Mouse (Mus musculus) hindbrain, embryonic 14.5 days (tissue): ENCODE data around the gene Pi4ka. TPM values are rescaled to one million over a fixed set of nuclear protein-coding genes. Genes with fewer than 3 reads are reported as not detected.

ENCODE experiments used
- ATAC-seq: fragments of 200-750 bp; cut with Nextera tagmentation; 2 replicates; pipeline ENCODE4 v1.8.0; 2017; ENCODE audit warnings: moderate number of reproducible peaks, mild to moderate bottlenecking, moderate TSS enrichment, moderate library complexity; ENCODE audit not compliant: low FRiP score
- DNase-seq: peaks from one replicate; pipeline ENCODE4 v3.0.0-alpha.2; 2015; ENCODE audit warnings: low spot score
- H3K27ac ChIP-seq: fragments of 300-500 bp; sonication (generic); 2 replicates; pipeline ENCODE4 v1.5.1; 2014; ENCODE audit warnings: mild to moderate bottlenecking, moderate library complexity
- H3K27me3 ChIP-seq: fragments of 300-500 bp; sonication (generic); 2 replicates; pipeline ENCODE4 v1.6.1; 2014; ENCODE audit warnings: mild to moderate bottlenecking, low read length, mixed read lengths; ENCODE audit not compliant: control insufficient read depth, insufficient read depth
- H3K36me3 ChIP-seq: fragments of 300-500 bp; sonication (generic); replicated peaks from 2 replicates; pipeline ENCODE4 v1.6.1; 2014; ENCODE audit not compliant: control insufficient read depth, insufficient read depth
- H3K4me1 ChIP-seq: fragments of 300-500 bp; sonication (generic); replicated peaks from 2 replicates; pipeline ENCODE4 v1.6.1; 2014; ENCODE audit warnings: antibody characterized with exemption, low read length, mixed read lengths; ENCODE audit not compliant: control insufficient read depth, insufficient read depth
- H3K4me2 ChIP-seq: fragments of 300-500 bp; sonication (generic); replicated peaks from 2 replicates; pipeline ENCODE4 v1.6.1; 2014; ENCODE audit warnings: mild to moderate bottlenecking, moderate library complexity
- H3K4me3 ChIP-seq: fragments of 300-500 bp; sonication (generic); replicated peaks from 2 replicates; pipeline ENCODE4 v1.5.1; 2014; ENCODE audit warnings: mild to moderate bottlenecking, low read length
- H3K9ac ChIP-seq: fragments of 300-500 bp; sonication (generic); 2 replicates; pipeline ENCODE4 v1.6.1; 2014
- H3K9me3 ChIP-seq: fragments of 300-500 bp; sonication (generic); 2 replicates; pipeline ENCODE4 v1.6.1; 2016; ENCODE audit warnings: low read length; ENCODE audit not compliant: control insufficient read depth
- WGBS: fragments of 180-500 bp; shearing (Covaris S2); extraction: QIAGEN DNeasy Blood & Tissue Kit; methylation state at CpG from one replicate; pipeline ENCODE4 v1.1.7; 2014; 5-methylcytosine and 5-hydroxymethylcytosine counted together
- polyA plus RNA-seq: library from polyadenylated mRNA; unstranded; fragments of >200 nt; fragmentation: Nextera tagmentation; extraction: Ambion mirVana; gene quantifications from 2 replicates; pipeline ENCODE4 v1.2.1, GENCODE M21; 2014

Gene Pi4ka
- polyA plus RNA-seq, 1 experiment from 2014 or later = 70.9 TPM

GRCm38 (mm10) chr16:17291016-17291415, 115.1 kb downstream of the Pi4ka start:
- Histone ChIP-seq H3K27ac (no peak overlapping the region), H3K4me2 (no peak overlapping the region), H3K9me3 (no peaks in the 10 kb centered on the region), H3K9ac (no peak overlapping the region), H3K36me3 (peaks cover 90% of the 10 kb centered on the region), H3K4me1 (no peaks in the 10 kb centered on the region), H3K4me3 (no peak overlapping the region), H3K27me3 (no peaks in the 10 kb centered on the region)
- DNase-seq = no peak
- ATAC-seq = no peak
- WGBS = 96% methylated on average over 2 of the region's 2 CpGs

- H3K27me3 ChIP-seq = no peaks in the 10 kb centered on the region
- H3K27ac ChIP-seq = no peak overlapping the region
- DNase-seq (no peak), ATAC-seq (no peak)
- peaks cover 90% of the 10 kb centered on the region for H3K36me3 ChIP-seq
- 85% methylated on average over 2 of the region's 2 CpGs for WGBS
- H3K4me1 ChIP-seq = no peaks in the 10 kb centered on the region
- H3K4me2 ChIP-seq = no peak overlapping the region
- H3K9me3 ChIP-seq = no peaks in the 10 kb centered on the region
- H3K4me3 ChIP-seq = no peak overlapping the region
- no peak overlapping the region for H3K9ac ChIP-seq
Observed at GRCm38 (mm10) chr16:17287103-17287502, 119.0 kb downstream of the Pi4ka start.

DNA sequence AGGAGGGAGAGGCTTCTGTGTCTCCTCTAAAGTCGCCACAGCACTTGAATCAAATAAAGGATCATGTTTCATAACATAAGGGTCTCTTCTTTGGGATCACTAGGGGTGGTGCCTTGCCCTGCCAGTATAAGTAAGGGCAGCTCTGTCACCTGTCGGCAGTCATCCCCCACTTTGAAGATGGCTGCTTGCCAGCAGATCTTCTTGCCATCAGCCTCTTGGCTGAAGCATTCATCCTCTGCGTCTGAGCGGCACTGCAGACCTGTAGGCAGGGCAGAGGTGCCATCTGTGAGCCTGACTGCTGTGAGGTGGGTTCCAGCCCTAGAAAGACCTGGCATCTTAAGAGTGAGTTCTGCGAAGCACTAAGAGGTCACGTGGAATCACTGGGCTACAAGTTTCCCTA, 123.0 kb downstream of the Pi4ka start:
- Histone ChIP-seq H3K27me3 (peaks cover 17% of the 10 kb centered on the region), H3K9me3 (no peaks in the 10 kb centered on the region), H3K27ac (no peak overlapping the region), H3K9ac (no peak overlapping the region), H3K4me1 (peaks cover under 1% of the 10 kb centered on the region; the same call in 1 of the 2 replicates), H3K4me2 (no peak overlapping the region), H3K36me3 (peaks cover 93% of the 10 kb centered on the region), H3K4me3 (no peak overlapping the region)
- DNase-seq = no peak
- WGBS = 87% methylated on average over 6 of the region's 6 CpGs
- ATAC-seq = no peak

DNA sequence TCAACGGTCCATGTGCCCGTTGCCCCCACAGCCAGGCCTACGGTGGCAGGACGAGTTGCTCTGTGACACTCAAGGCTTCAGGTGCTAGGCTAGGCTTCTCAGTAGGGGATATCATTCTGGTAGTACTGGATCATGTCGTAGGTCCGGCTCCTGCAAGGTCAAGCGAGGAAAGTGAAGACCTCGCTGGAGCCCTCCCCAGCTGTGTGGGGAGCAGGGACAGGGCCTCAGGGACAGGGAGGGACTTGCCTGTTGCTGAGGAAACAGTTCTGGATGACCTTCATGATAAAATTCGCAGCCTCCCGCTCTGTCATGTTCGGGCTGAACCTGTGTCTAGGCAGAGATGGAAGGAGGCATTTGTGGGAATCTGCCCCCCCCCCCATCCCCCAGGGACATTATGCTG, 125.6 kb downstream of the Pi4ka start:
- Histone ChIP-seq H3K27me3 (peaks cover 33% of the 10 kb centered on the region), H3K4me3 (no peak overlapping the region), H3K9ac (no peak overlapping the region), H3K4me1 (peaks cover 20% of the 10 kb centered on the region; the same call in 1 of the 2 replicates), H3K4me2 (no peak overlapping the region), H3K36me3 (peaks cover 68% of the 10 kb centered on the region), H3K27ac (no peak overlapping the region), H3K9me3 (no peaks in the 10 kb centered on the region)
- DNase-seq = no peak
- 93% methylated on average over 11 of the region's 11 CpGs for WGBS
- ATAC-seq = no peak

- H3K4me2 ChIP-seq = peak overlapping the region; percentile 79
- peak overlapping the region; percentile 62 for H3K9ac ChIP-seq
- H3K4me3 ChIP-seq = peak overlapping the region; percentile 46
- 3% methylated on average over 61 of the region's 61 CpGs for WGBS
- H3K9me3 ChIP-seq = no peaks in the 10 kb centered on the region
- peak; percentile 32; the same call in 1 of the 2 replicates for ATAC-seq
- peaks cover 20% of the 10 kb centered on the region; the same call in 1 of the 2 replicates for H3K4me1 ChIP-seq
- DNase-seq = peak; percentile 56
- no peak overlapping the region for H3K27ac ChIP-seq
- peaks cover 39% of the 10 kb centered on the region for H3K36me3 ChIP-seq
- H3K27me3 ChIP-seq = peaks cover 33% of the 10 kb centered on the region
Observed at GRCm38 (mm10) chr16:17277342-17278211, 128.5 kb downstream of the Pi4ka start.

DNA sequence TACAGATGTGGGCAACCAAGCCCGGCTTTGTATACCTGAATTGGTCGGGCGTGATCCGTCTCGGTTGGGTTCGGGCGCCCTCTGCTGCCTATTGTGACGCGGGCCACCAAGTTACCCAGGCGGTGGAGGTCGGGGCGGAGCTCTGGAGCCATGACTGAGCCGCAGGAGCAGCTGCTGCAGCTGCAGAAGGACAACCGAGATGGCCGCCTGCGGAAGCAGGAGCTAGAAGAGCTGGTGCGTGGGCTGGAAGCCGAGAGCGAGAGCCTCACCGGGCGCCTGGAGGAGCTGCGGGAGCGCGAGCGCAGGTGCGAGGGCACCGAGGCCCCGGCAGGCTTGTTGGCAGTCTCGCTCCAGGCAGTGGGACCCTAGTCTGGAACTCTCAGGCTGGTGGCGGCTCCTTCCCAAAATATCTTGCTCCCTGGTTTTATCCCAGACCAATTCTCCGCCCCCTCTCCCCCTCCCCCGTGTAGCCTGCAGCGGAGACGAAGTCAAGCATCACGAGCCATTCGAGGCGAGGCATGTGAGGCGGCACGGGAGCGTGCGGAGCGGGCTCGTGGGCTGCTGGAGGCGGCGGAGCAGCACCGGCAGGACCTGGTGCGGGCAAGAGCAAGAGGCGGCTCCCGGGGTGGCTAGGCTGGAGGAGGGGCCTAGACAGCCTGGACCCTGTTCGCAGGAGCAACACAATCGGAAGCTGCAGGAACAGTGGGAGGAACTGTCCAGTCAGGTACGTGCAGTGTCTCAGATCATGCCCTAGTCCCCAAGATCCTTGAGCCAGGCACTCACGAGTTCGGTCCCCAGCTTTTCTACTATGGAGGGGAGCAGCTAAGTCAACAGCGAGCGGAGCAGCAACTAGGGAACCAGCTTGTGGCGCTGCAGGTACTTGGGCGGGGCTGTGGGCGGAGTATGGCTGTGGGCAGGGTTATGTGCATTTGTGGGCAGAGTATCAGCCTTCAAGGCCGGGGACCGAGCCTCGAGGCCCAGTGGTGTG, 129.7 kb downstream of the Pi4ka start:
- Histone ChIP-seq H3K36me3 (peaks cover 28% of the 10 kb centered on the region), H3K27me3 (peaks cover 33% of the 10 kb centered on the region), H3K27ac (peak overlapping the region; percentile 74), H3K9ac (peak overlapping the region; percentile 62), H3K4me1 (peaks cover 20% of the 10 kb centered on the region; the same call in 1 of the 2 replicates), H3K4me3 (peak overlapping the region; percentile 46), H3K9me3 (no peaks in the 10 kb centered on the region), H3K4me2 (peak overlapping the region; percentile 79)
- WGBS = under 1% methylated on average over 62 of the region's 62 CpGs
- DNase-seq (peak; percentile 91), ATAC-seq (peak; percentile 87)

GRCm38 (mm10) chr16:17275721-17276120, 130.4 kb downstream of the Pi4ka start, which contains the start of gene Tmem191c:
TSS of gene Tmem191c (plus strand) at chr16:17276077.
- DNase-seq = no peak
- ATAC-seq = no peak
- Histone ChIP-seq H3K9me3 (peaks cover 3% of the 10 kb centered on the region; the same call in 1 of the 2 replicates), H3K27me3 (peaks cover 33% of the 10 kb centered on the region), H3K4me1 (peaks cover 20% of the 10 kb centered on the region; the same call in 1 of the 2 replicates), H3K9ac (peak within 1 kb of the TSS; percentile 62), H3K36me3 (peaks cover 20% of the 10 kb centered on the region), H3K27ac (peak within 1 kb of the TSS; percentile 74), H3K4me3 (peak within 1 kb of the TSS; percentile 46), H3K4me2 (peak within 1 kb of the TSS; percentile 79)
- WGBS = 59% methylated on average over 7 of the region's 7 CpGs

DNA sequence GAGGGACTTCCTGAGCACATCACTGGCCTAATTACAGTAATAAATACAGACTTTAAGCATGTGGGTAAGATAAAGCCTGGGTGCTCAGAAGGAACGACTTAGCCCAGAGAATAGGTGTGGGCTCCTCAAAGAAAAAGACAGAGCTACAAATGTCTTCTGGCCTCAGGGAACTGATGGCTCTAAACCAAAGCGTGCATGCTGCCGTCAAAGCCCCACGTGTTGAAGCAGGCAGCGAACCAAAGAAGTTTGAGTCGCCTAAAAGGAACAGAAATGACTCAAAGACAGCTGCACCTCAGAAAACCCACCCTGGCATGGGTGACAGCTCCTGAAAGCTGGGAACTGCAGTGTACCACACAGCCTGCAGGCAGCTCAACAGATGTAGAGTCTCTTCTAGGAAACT, 134.3 kb downstream of the Pi4ka start:
- H3K4me3 ChIP-seq = no peak overlapping the region
- no peak overlapping the region for H3K4me2 ChIP-seq
- 81% methylated on average over 6 of the region's 6 CpGs for WGBS
- ATAC-seq (no peak), DNase-seq (no peak)
- H3K9ac ChIP-seq = no peak overlapping the region
- no peak overlapping the region for H3K27ac ChIP-seq
- H3K4me1 ChIP-seq = 0 out of 2 replicates have a peak, but pooled peaks cover 6% of the 10 kb centered on the region
- H3K36me3 ChIP-seq = no peaks in the 10 kb centered on the region
- peaks cover 5% of the 10 kb centered on the region; the same call in 1 of the 2 replicates for H3K9me3 ChIP-seq
- 0 out of 2 replicates have a peak, but pooled peaks cover 4% of the 10 kb centered on the region for H3K27me3 ChIP-seq
